In the genomic region with DNA sequence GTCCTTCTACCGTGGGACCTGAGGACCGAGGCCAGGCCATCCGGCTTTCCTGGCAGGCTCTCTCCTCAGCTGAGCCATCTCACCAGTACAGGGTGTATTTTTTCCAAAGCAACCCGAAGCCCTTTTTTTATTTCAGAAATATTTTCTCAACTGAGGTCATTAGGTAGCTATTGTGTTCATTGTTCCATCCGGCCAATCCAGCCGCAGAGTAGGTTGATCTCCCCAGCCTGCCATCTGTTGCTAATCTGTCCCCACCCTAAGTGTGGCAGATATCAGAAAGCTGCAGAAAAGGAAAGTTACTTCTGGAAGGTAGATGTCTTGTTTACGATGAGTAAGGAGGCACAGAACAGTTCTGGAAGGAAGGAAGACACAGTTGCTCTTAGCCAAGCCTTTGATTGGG, we compare ENCODE assay signal across 13 mouse cellular contexts. TPM values are rescaled to one million over a fixed set of nuclear protein-coding genes. Genes with fewer than 3 reads are reported as not detected.
DNase-seq lines count a peak whose midpoint lies in the region; ATAC-seq and TF ChIP-seq lines count a peak whose summit lies in the region.
"Had no signal": no experiment of that assay in that cellular context is flagged by ENCODE, and none has a peak within 500 bp of the region (broad histone marks: within the 10 kb centered on the region; RNA-seq: fewer than 3 reads in every experiment).

No protein-coding gene starts in this region.

- H3K27me3 ChIP-seq in heart, adult 2 months (ENCODE audit: control insufficient read depth, insufficient read depth, low read length) = no peaks in the 10 kb centered on the region
- H3K27me3 ChIP-seq in heart, embryonic 16.5 days (ENCODE audit: control insufficient read depth, insufficient read depth, low read length) = no peaks in the 10 kb centered on the region
- H3K27me3 ChIP-seq in liver, embryonic 15.5 days = no peaks in the 10 kb centered on the region
- H3K27me3 ChIP-seq: forebrain, embryonic 15.5 days had no signal

- no peaks in the 10 kb centered on the region for H3K9me3 ChIP-seq in heart, embryonic 16.5 days (replicated peaks; ENCODE audit: control insufficient read depth, low read length)
- no peaks in the 10 kb centered on the region for H3K9me3 ChIP-seq in liver, embryonic 15.5 days (replicated peaks)
- H3K9me3 ChIP-seq: forebrain, embryonic 15.5 days had no signal

- no peak overlapping the region for H3K4me3 ChIP-seq in heart, adult 2 months
- no peak overlapping the region for H3K4me3 ChIP-seq in heart, embryonic 16.5 days (ENCODE audit: low read length)
- H3K4me3 ChIP-seq in liver, embryonic 15.5 days (replicated peaks) = peak overlapping the region; percentile 40
- H3K4me3 ChIP-seq: forebrain, embryonic 15.5 days; left cerebral cortex, adult 2 months had no signal

- no peak for TF ChIP-seq CTCF in heart, adult 2 months (IDR thresholded peaks at IDR 0.05)

- peak in 1 of 2 experiments; percentile 46 for DNase-seq in heart, adult 2 months
- no peak for DNase-seq in heart, postnatal 25 days (ENCODE audit: low spot score)
- DNase-seq in c-Kit-positive CD71-positive TER-119-negative erythroid progenitor cells, embryonic 14.5 days (ENCODE audit: low read depth) = peak; percentile 73
- no peak for DNase-seq in kidney, adult 8-10 months
- no peak for DNase-seq in cerebellum, adult 9-11 months
- DNase-seq in cerebellum, postnatal 14 days = no peak
- DNase-seq: cerebellum, adult 18-20 months; kidney, postnatal 10 days; lung, adult 18-20 months had no signal

- TF ChIP-seq POLR2A in heart, adult 2 months (IDR thresholded peaks at IDR 0.05; ENCODE audit: insufficient read depth, low read depth, low read length) = 0 out of 2 replicates have a peak, but pooled peaks have one; percentile 38

- ATAC-seq in heart, embryonic 16.5 days (replicated peaks; ENCODE audit: extremely low read depth, insufficient read depth, low FRiP score) = no peak
- peak; percentile 72 for ATAC-seq in liver, embryonic 15.5 days (ENCODE audit: insufficient read depth)
- ATAC-seq: forebrain, embryonic 15.5 days had no signal

- H3K27ac ChIP-seq in heart, adult 2 months = peak overlapping the region; percentile 71
- 0 out of 2 replicates have a peak overlapping the region, but pooled peaks have one; percentile 9 for H3K27ac ChIP-seq in heart, embryonic 16.5 days (ENCODE audit: low read length)
- peak overlapping the region; percentile 96 for H3K27ac ChIP-seq in liver, embryonic 15.5 days (replicated peaks)
- H3K27ac ChIP-seq: forebrain, embryonic 15.5 days; left cerebral cortex, adult 2 months had no signal

- no peaks in the 10 kb centered on the region for H3K79me2 ChIP-seq in heart, adult 2 months (replicated peaks; ENCODE audit: control insufficient read depth, insufficient read depth, low read length)

- WGBS in heart, adult 2 months = 23% methylated on average over 7 of the region's 7 CpGs
- 71% methylated on average over 7 of the region's 7 CpGs for WGBS in heart, embryonic 16.5 days
- 31% methylated on average over 7 of the region's 7 CpGs for WGBS in liver, embryonic 15.5 days (ENCODE audit: insufficient replicate concordance)

- intact Hi-C loops in heart, adult 2 months (cut with DNase I) = no loop called here
- intact Hi-C loops in heart, postnatal 25 days (cut with DNase I) = no loop called here

- H3K4me2 ChIP-seq in heart, embryonic 16.5 days (ENCODE audit: low read depth, low read length) = no peak overlapping the region
- peak overlapping the region; percentile 68 for H3K4me2 ChIP-seq in liver, embryonic 15.5 days
- H3K4me2 ChIP-seq: forebrain, embryonic 15.5 days had no signal

- H3K36me3 ChIP-seq in heart, adult 2 months (ENCODE audit: control insufficient read depth, insufficient read depth, low read length) = peaks cover 12% of the 10 kb centered on the region
- H3K36me3 ChIP-seq in heart, embryonic 16.5 days (ENCODE audit: control insufficient read depth, insufficient read depth) = peaks cover 10% of the 10 kb centered on the region
- peaks cover 20% of the 10 kb centered on the region for H3K36me3 ChIP-seq in liver, embryonic 15.5 days (replicated peaks)

- no peak overlapping the region; the same call in 1 of the 2 replicates for H3K9ac ChIP-seq in heart, adult 2 months (ENCODE audit: low read depth, low read length)
- no peak overlapping the region for H3K9ac ChIP-seq in heart, embryonic 16.5 days (ENCODE audit: low read length)
- peak overlapping the region; percentile 70 for H3K9ac ChIP-seq in liver, embryonic 15.5 days
- H3K9ac ChIP-seq: forebrain, embryonic 15.5 days had no signal

- TF ChIP-seq EP300 in heart, adult 2 months (IDR thresholded peaks at IDR 0.05; ENCODE audit: insufficient read depth, low read depth, low read length) = no peak

- peaks cover 28% of the 10 kb centered on the region for H3K4me1 ChIP-seq in heart, adult 2 months (ENCODE audit: control insufficient read depth, insufficient read depth, low read length)
- peaks cover 25% of the 10 kb centered on the region for H3K4me1 ChIP-seq in heart, embryonic 16.5 days (ENCODE audit: control insufficient read depth, insufficient read depth, low read length)
- peaks cover 74% of the 10 kb centered on the region for H3K4me1 ChIP-seq in liver, embryonic 15.5 days (replicated peaks)

RNA-seq across cellular contexts. Expression of a gene that starts 6.9 kb away (rescaled TPM):
- total RNA-seq in heart, adult 2 months (2021) = 10 to 100 TPM; 33.1 to 41.7 TPM
- 71.4 and 121 TPM in 2 replicates for polyA plus RNA-seq in heart, adult 2 months (2012; rRNA removed)
- 10 to 100 TPM; 34.4 to 42.7 TPM for total RNA-seq in heart, postnatal 25 days (2021)
- 40.7 and 41.9 TPM in 2 replicates for polyA plus RNA-seq in heart, embryonic 16.5 days (2015; fragmentation: Nextera tagmentation; extraction: Ambion mirVana)
- polyA plus RNA-seq in liver, embryonic 15.5 days (2015; fragmentation: Nextera tagmentation; extraction: Ambion mirVana) = 16.6 and 18.3 TPM in 2 replicates

RNA-seq across cellular contexts. Expression of a gene that starts 20.1 kb away (rescaled TPM):
- 10 to 100 TPM; 65.2 to 79.6 TPM for total RNA-seq in heart, adult 2 months (2021)
- 89.0 and 127 TPM in 2 replicates for polyA plus RNA-seq in heart, adult 2 months (2012; rRNA removed)
- 10 to 100 TPM; 69.3 to 69.9 TPM for total RNA-seq in heart, postnatal 25 days (2021)
- polyA plus RNA-seq in heart, embryonic 16.5 days (2015; fragmentation: Nextera tagmentation; extraction: Ambion mirVana) = 28.2 and 29.6 TPM in 2 replicates
- 29.8 and 33.5 TPM in 2 replicates for polyA plus RNA-seq in liver, embryonic 15.5 days (2015; fragmentation: Nextera tagmentation; extraction: Ambion mirVana)

RNA-seq across cellular contexts. Expression of a gene that starts 26.7 kb away (rescaled TPM):
- 1 to 10 TPM; 4.4 to 5.2 TPM for total RNA-seq in heart, adult 2 months (2021)
- polyA plus RNA-seq in heart, adult 2 months (2012; rRNA removed) = 3.3 and 4.0 TPM in 2 replicates
- 1 to 10 TPM; 7.1 to 8.7 TPM for total RNA-seq in heart, postnatal 25 days (2021)
- 2.0 and 2.8 TPM in 2 replicates for polyA plus RNA-seq in heart, embryonic 16.5 days (2015; fragmentation: Nextera tagmentation; extraction: Ambion mirVana)
- 1.6 and 1.8 TPM in 2 replicates for polyA plus RNA-seq in liver, embryonic 15.5 days (2015; fragmentation: Nextera tagmentation; extraction: Ambion mirVana)

RNA-seq across cellular contexts. Expression of a gene that starts 27.0 kb away (rescaled TPM):
- total RNA-seq in heart, adult 2 months (2021) = 10 to 100 TPM in 1 of 2 experiments, 1 to 10 TPM in 1; 4.3 to 10.3 TPM
- polyA plus RNA-seq in heart, adult 2 months (2012; rRNA removed) = 9.8 and 12.5 TPM in 2 replicates
- 1 to 10 TPM; 6.1 to 8.1 TPM for total RNA-seq in heart, postnatal 25 days (2021)
- polyA plus RNA-seq in heart, embryonic 16.5 days (2015; fragmentation: Nextera tagmentation; extraction: Ambion mirVana) = 50.4 and 55.8 TPM in 2 replicates
- polyA plus RNA-seq in liver, embryonic 15.5 days (2015; fragmentation: Nextera tagmentation; extraction: Ambion mirVana) = 236 and 279 TPM in 2 replicates

RNA-seq across cellular contexts. Expression of a gene that starts 33.9 kb away (rescaled TPM):
- 10 to 100 TPM; 71.9 to 92.6 TPM for total RNA-seq in heart, adult 2 months (2021)
- 57.1 and 58.5 TPM in 2 replicates for polyA plus RNA-seq in heart, adult 2 months (2012; rRNA removed)
- 10 to 100 TPM; 76.6 to 80.9 TPM for total RNA-seq in heart, postnatal 25 days (2021)
- polyA plus RNA-seq in heart, embryonic 16.5 days (2015; fragmentation: Nextera tagmentation; extraction: Ambion mirVana) = 7.4 and 7.9 TPM in 2 replicates
- polyA plus RNA-seq in liver, embryonic 15.5 days (2015; fragmentation: Nextera tagmentation; extraction: Ambion mirVana) = 4.1 and 5.4 TPM in 2 replicates

Comparison
In these comparisons a context has a peak if more than half of its experiments do, and no peak if none do; other contexts are left out.
1. H3K27ac ChIP-seq: peak in every context shown above with its lines; median percentile 96 in liver, embryonic 15.5 days; 71 in heart, adult 2 months; 9 in heart, embryonic 16.5 days.